Mouse (Mus musculus) kidney, adult 2 months (tissue): ENCODE data around the gene Kctd12.

Experiments
- CTCF ChIP-seq: fragments of 200-500 bp; conservative IDR thresholded peaks from 2 replicates; pipeline ENCODE4 v1.5.1; 2011; ENCODE audit warnings: low read depth, mild to moderate bottlenecking, control low read depth, low read length, moderate library complexity, mixed read lengths; ENCODE audit not compliant: insufficient read depth, insufficient read length
- POLR2A ChIP-seq: fragments of 200-500 bp; IDR thresholded peaks from one replicate; pipeline ENCODE4 v1.6.1; 2011; ENCODE audit warnings: low read depth, low read length, control low read depth

GRCm38 (mm10) chr14:102951974-102952373 lies 30.5 kb downstream of the Kctd12 start:
- TF ChIP-seq CTCF, result no peak
- TF ChIP-seq POLR2A, result no peak
